Mouse (Mus musculus) MEL (cell line): ENCODE data around the gene Gstz1.

ENCODE experiments used
- CTCF ChIP-seq, 3 experiments: IDR thresholded peaks in 2 of 3; conservative IDR thresholded peaks in 1 of 3; 2 replicates each; pipeline ENCODE4 v1.5.1; 2011 to 2012; ENCODE audit warnings: low read length in 3 of 3, low read depth in 2 of 3, mild to moderate bottlenecking in 2 of 3, improper control_type of control experiment in 1 of 3, inconsistent platforms in 1 of 3, mixed read lengths in 1 of 3, moderate library complexity in 1 of 3; ENCODE audit not compliant: control insufficient read depth in 1 of 3, insufficient read depth in 1 of 3, poor library complexity in 1 of 3, severe bottlenecking in 1 of 3
- EP300 ChIP-seq, 2 experiments: IDR thresholded peaks; 2 replicates each; pipeline ENCODE4 v1.6.1; 2011; ENCODE audit warnings: improper control_type of control experiment in 2 of 2, low read length in 2 of 2, low read depth in 1 of 2, mild to moderate bottlenecking in 1 of 2
- HCFC1 ChIP-seq: IDR thresholded peaks from 2 replicates; pipeline ENCODE4 v1.6.1; 2012; ENCODE audit warnings: low read depth, mild to moderate bottlenecking, inconsistent platforms, low read length, improper control_type of control experiment, moderate library complexity
- KAT2A ChIP-seq: conservative IDR thresholded peaks from 2 replicates; pipeline ENCODE4 v1.6.1; 2012; ENCODE audit warnings: low read depth, low read length, improper control_type of control experiment, inconsistent platforms
- MEF2A ChIP-seq: IDR thresholded peaks from 2 replicates; pipeline ENCODE4 v1.6.1; 2014; ENCODE audit warnings: low read depth, mild to moderate bottlenecking, inconsistent platforms, low read length, improper control_type of control experiment; ENCODE audit not compliant: poor library complexity, insufficient replicate concordance, severe bottlenecking; ENCODE audit errors: extremely low read depth
- MYC ChIP-seq: IDR thresholded peaks from 2 replicates; pipeline ENCODE4 v1.6.1; 2011; ENCODE audit warnings: low read depth, mild to moderate bottlenecking, low read length, improper control_type of control experiment, moderate library complexity
- NELFE ChIP-seq: IDR thresholded peaks from 2 replicates; pipeline ENCODE4 v1.6.1; 2011; ENCODE audit warnings: low read depth, low read length, improper control_type of control experiment
- SMC3 ChIP-seq: IDR thresholded peaks from 2 replicates; pipeline ENCODE4 v1.6.1; 2011; ENCODE audit warnings: low read depth, low read length, improper control_type of control experiment
- TCF12 ChIP-seq: IDR thresholded peaks from 2 replicates; pipeline ENCODE4 v1.6.1; 2014; ENCODE audit warnings: low read depth, mild to moderate bottlenecking, inconsistent platforms, low read length, improper control_type of control experiment, moderate library complexity
- ZKSCAN1 ChIP-seq: IDR thresholded peaks from 2 replicates; pipeline ENCODE4 v1.6.1; 2012; ENCODE audit warnings: low read depth, mild to moderate bottlenecking, inconsistent platforms, low read length, improper control_type of control experiment, moderate library complexity
- ZNF384 ChIP-seq: IDR thresholded peaks from 2 replicates; pipeline ENCODE4 v1.6.1; 2012; ENCODE audit warnings: low read depth, mild to moderate bottlenecking, inconsistent platforms, low read length, improper control_type of control experiment

GRCm38 (mm10) chr12:87138342-87138701 lies 8.6 kb upstream of the Gstz1 start:
- no peak for TF ChIP-seq EP300 (IDR thresholded peaks at IDR 0.05; ENCODE audit: low read depth in 1 of 2, low read length in 2 of 2)
- TF ChIP-seq HCFC1 = no peak
- no peak for TF ChIP-seq NELFE
- TF ChIP-seq MEF2A = no peak
- no peak for TF ChIP-seq SMC3
- TF ChIP-seq CTCF (IDR thresholded peaks at IDR 0.05 in 2 of 3, conservative IDR thresholded peaks at IDR 0.05 in 1 of 3; ENCODE audit: control insufficient read depth in 1 of 3, insufficient read depth in 1 of 3, low read depth in 2 of 3, low read length in 3 of 3, poor library complexity in 1 of 3, severe bottlenecking in 1 of 3) = no peak
- no peak for TF ChIP-seq ZNF384
- TF ChIP-seq TCF12 = no peak
- TF ChIP-seq MYC = no peak
- no peak for TF ChIP-seq ZKSCAN1
- TF ChIP-seq KAT2A = no peak
